Mouse (Mus musculus): Measurements from ENCODE around the gene Col23a1.

Gene Col23a1

GRCm38 (mm10) chr11:51431287-51431686, 141.6 kb downstream of the Col23a1 start:
- no peak for DNase-seq (ENCODE audit: low spot score in 2 of 2)

DNA sequence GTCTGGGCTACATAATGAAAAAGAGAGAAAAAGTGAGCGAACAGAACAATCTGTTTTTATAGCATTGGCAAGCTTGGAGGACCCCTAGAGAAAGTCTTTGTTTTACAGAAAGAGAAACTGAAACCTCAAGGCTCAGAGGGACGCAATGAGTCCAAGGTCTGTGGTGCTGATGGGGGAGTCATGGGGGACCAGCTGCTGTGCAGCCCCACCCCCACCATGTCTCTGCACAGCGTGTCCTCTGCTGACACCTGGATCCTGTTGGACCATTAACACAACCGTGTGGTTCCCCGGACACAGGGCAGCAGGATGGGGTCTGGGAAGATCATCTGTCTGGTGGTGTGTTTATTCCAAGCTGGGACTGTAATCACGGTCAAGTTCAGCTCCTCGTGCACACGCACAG, 142.2 kb downstream of the Col23a1 start:
- no peak for DNase-seq (ENCODE audit: low spot score in 2 of 2)

GRCm38 (mm10) chr11:51442006-51442405, 152.3 kb downstream of the Col23a1 start:
- DNase-seq (ENCODE audit: low spot score in 2 of 2), result no peak

- no peak for DNase-seq (ENCODE audit: low spot score in 2 of 2)
Observed at GRCm38 (mm10) chr11:51442599-51442998, 152.9 kb downstream of the Col23a1 start.

GRCm38 (mm10) chr11:51443818-51444217, 154.1 kb downstream of the Col23a1 start:
- no peak for DNase-seq (ENCODE audit: low spot score in 2 of 2)

DNA sequence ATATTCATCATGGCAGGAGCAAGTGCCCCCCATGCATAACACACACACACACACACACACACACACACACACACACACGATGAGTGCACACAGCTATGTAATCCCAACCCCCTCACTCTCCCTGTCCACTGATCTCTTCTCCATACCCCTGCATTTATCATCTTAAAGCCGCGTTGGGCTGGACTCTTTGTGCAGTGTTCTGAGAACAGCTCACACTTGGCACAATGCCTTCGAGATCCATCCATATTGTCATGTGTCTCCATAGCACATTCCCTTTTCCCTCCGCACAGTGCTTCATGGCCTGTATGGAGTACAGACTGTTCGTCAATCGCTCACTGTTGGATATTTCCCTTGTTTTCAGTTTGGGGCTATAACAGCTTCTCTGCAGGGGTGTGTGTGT, 154.9 kb downstream of the Col23a1 start:
- no peak for DNase-seq (ENCODE audit: low spot score in 2 of 2)

DNA sequence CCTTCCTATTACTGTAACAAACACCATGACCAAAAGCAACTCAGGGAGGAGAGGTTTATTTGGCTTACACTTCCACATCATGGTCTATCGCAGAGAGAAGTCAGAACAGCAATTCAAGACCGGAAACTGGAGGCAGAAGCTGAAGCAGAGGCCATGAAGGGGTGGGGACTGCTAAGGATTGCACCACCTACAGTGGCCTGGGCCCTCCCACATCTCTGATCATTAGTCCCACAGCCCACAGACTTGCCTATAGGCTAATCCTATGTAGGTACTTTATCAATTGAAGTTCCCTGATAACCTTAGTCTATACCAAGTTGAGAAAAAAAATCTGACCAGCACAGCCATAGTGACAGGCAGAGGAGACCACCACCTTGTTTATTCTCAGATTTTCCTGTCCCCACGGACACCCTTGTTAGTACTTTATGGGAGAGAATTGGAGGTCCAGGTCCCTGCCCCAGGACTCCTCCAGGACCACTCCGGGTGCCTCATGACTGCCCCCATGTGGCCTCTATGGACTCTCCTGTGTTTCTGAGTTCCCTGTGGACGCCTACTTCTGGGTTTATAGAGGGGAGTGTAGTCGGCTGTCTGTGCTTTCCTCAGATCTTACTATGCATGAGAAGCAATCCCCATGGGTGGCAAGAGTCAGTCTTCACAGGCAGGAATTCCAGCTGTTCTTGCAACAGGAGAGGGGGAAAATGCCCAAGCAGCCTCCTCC, 157.1 kb downstream of the Col23a1 start:
- DNase-seq (ENCODE audit: low spot score in 2 of 2), result peak in 1 of 2 experiments; percentile 24

DNA sequence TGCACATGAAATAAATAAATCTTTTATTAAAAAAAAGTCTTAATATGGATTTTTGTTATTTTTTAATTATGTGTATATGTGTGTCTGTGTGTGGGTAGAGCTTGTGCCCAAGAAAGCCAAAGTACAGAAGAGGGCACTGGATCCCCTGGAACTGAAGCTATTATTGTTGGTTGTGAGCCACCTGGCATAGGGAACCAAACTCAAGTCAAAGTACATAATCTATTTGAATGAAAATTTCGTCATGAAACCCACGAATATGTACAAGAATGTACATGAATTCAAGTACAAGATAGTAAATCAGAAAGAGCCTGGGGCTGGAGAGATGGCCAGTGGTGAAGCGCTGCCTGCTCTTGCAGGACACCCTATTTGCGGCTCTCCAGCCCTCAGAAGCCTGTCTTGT, 158.5 kb downstream of the Col23a1 start:
- no peak for DNase-seq (ENCODE audit: low spot score in 2 of 2)

DNA sequence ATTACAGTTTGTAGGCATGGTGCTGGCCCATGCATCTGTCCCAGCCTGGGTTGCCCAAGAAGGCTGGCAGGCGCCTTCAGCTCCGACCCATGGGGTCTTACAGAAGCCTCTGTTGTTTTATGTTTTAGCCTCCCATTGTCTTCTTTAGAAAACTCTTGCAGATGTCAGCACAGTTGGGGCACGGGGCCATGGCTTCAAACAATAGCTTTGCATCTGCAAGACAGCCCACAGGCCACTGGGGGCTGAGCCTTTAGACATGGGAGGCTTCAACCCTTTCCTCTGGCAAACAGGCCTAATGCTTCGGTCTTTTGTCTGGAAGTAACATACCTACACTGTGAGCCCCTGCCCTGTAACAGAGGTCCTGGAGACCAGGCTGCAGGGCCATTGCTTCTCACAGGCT, 159.0 kb downstream of the Col23a1 start:
- no peak for DNase-seq (ENCODE audit: low spot score in 2 of 2)

DNA sequence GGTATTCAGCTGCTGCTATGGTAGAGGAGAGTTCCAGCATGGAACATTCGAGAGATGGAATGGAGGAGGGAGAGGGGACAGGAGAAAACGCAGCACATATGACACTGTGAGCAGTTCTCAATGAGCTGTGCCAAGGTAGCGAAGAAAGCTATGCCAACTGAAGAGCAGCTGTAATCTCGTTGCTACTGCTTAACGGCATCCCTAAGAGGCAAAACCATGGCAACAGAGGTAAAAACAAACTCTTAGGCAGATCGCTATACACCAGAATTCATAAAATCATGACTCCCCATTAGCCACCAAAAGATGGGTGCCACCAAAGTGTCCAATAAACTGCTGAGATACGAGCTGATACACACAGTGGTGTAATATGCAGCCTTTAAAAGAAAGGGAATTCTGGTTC, 160.2 kb downstream of the Col23a1 start:
- peak in 1 of 2 experiments; percentile 29 for DNase-seq (ENCODE audit: low spot score in 2 of 2)

- no peak for DNase-seq (ENCODE audit: low spot score in 2 of 2)
Observed at GRCm38 (mm10) chr11:51451281-51451680, 161.6 kb downstream of the Col23a1 start.

GRCm38 (mm10) chr11:51451925-51452324, 162.2 kb downstream of the Col23a1 start:
- no peak for DNase-seq (ENCODE audit: low spot score in 2 of 2)

DNA sequence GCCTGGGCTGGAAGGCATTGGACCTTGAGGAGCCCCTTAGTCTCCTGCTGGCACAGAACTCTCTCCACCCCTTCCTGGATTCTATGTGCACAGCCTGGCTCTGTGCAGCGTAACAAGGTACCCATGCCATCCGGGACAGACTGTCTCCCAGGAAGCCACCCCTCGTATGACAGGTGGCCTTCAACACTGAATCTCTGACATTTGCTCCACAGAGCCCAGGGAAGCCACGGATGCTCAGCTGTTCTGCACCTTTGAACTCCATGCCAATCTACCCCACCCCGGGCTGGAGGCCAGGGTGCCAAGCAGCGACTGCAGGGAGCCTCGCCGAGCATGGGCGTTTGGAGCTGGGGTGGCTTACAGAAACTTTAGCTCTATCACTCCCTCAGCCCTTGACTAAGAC, 164.0 kb downstream of the Col23a1 start:
- DNase-seq (ENCODE audit: low spot score in 2 of 2), result no peak

- DNase-seq (ENCODE audit: low spot score in 2 of 2), result no peak
Observed at GRCm38 (mm10) chr11:51455501-51455900, 165.8 kb downstream of the Col23a1 start.

DNA sequence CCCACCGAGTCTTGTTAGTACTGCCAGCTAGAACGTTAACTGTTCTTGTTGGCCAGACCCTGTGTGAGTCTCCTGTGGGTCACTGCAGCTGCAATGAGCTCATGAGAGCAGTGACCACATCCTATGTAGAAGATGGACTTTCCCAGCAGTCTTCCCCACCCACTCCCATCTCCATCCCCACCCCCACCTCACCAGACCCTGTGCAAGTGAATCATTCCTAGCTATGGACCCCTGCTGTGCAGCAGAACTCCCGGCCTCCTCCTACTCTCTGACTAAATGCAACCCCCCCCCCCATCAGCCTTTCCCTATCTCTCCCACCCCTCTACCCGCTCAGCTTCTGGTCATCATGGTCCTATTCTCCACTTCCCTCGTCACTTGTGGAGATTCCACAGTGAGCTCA, 167.9 kb downstream of the Col23a1 start:
- no peak for DNase-seq (ENCODE audit: low spot score in 2 of 2)

DNA sequence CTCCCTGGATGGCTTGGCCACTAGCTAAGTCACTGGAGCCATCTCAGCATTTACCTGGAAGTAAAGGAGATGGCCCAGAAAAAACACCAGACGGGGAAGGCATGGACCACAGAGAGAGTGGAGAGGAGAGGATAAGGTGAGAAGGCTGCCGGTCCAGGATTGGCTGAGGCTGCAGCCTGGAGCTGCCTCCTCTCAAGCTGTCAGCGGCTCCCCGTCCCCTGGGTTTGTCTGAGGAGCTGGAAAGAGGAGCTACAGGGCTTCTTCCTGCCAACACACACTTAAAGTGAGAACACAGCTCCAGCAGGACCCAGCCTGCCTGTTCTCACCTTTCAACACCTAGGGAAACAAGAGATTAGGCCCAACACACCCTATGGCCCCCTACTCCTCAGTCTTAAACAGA, 168.9 kb downstream of the Col23a1 start:
- peak in 1 of 2 experiments; percentile 6 for DNase-seq (ENCODE audit: low spot score in 2 of 2)

GRCm38 (mm10) chr11:51459569-51460043, 169.9 kb downstream of the Col23a1 start:
- no peak for DNase-seq (ENCODE audit: low spot score in 2 of 2)

GRCm38 (mm10) chr11:51468737-51469136, 179.0 kb downstream of the Col23a1 start:
- DNase-seq (ENCODE audit: low spot score in 2 of 2), result no peak

DNA sequence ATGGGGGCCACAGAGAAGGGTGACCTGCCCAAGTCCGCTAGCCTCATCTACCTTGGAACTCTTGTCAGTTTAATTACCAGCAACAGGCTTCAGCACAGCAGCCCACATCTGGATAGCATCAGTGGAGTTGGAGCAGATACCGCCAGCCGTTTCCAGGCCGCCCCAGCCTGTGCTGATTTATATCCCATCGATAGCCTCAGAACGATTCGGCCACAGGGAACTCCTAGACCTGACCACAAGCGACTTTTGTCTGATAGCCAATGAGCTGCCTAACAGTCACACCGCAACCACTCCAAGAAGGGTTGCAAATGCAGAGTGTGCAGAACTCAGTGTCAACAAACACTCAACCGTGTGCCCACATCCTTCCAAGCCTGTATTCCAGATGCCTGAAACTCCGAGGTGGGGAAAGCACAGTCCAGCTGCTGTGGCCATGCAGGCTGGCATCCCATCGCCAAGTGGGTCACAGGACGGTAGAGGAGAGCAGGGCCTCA, 179.7 kb downstream of the Col23a1 start:
- DNase-seq (ENCODE audit: low spot score in 2 of 2), result no peak

GRCm38 (mm10) chr11:51470383-51471144, 180.8 kb downstream of the Col23a1 start:
- no peak for DNase-seq (ENCODE audit: low spot score in 2 of 2)

- no peak for DNase-seq (ENCODE audit: low spot score in 2 of 2)
Observed at GRCm38 (mm10) chr11:51473686-51474085, 184.0 kb downstream of the Col23a1 start.

DNA sequence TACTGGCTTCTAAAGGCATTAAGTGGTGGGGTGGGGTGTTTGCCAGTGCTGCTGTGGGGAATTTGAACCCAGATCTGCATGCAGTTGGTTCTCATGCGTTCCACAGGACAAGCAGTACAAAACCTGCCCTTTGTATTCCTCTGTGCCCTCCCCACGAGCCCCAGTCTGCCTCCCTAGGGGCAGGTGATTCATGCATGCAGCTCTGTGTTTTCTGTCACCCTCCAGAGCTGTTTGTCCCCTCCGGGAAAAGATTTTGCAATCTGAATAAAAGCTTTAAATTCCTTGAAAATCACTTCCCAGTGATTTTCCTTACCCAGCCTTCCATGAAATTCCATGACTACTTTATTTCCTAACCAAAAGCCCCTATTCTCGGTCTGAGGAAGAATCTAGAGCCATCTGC, 186.8 kb downstream of the Col23a1 start:
- DNase-seq (ENCODE audit: low spot score in 2 of 2), result no peak

DNA sequence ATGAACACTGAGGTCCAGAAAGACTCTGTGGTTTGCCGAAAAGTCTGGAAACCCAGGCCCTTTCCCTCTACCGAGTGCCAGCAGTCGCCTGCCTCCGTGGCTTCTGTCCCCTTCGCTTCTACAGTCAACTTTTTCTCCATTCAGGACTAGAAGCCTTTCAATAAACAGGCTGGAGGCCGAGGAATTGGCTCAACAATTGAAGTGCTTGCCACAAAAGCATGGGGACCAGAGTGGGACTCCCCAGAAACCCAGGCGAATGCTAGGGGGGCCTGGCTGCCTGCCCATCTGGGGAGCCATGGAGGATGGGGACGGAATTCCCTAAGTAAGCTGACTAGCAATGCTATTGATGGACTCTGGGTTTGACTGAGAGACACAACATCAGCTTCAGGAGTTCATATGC, 187.9 kb downstream of the Col23a1 start:
- no peak for DNase-seq (ENCODE audit: low spot score in 2 of 2)

Measured in left cerebral cortex, adult 9 months (tissue).